Mouse (Mus musculus) spleen, postnatal 36 days (tissue): ENCODE results near the gene Siglech.
"Not testable (repeated sequence)": the region's sequence is repeated elsewhere in the genome, so short reads cannot be mapped to it uniquely, and the experiment has no call there.

Source experiments
- DNase-seq, 2 experiments: peaks; one replicate each; pipeline ENCODE4 v3.0.0; 2022; ENCODE audit warnings: low spot score in 2 of 2, mixed read lengths in 1 of 2

Siglech gene

DNA sequence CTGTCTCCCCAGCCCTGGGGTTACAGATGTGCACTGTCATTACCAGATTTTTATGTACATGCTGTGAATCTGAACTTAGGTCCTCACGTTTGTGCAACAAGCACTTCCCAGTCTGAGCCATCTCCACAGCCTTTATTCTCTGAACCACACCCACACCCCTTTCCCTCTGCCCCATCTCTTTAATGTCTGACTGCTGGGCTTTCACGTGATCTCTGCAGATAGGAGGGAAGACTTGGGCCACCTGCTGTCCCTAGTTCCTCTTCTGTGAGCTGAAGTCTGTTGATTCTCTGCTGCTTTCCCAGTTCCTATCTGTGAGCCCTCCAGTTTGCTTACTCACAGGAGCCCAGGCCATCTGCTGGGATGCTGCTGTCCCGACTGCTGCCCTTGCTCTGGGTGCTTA, at the start of gene Siglech:
Gene Siglech, plus strand, starts transcription at position 253 of the 400 bp plus-strand sequence.
- peak; percentile 18 to 31 for DNase-seq

DNA sequence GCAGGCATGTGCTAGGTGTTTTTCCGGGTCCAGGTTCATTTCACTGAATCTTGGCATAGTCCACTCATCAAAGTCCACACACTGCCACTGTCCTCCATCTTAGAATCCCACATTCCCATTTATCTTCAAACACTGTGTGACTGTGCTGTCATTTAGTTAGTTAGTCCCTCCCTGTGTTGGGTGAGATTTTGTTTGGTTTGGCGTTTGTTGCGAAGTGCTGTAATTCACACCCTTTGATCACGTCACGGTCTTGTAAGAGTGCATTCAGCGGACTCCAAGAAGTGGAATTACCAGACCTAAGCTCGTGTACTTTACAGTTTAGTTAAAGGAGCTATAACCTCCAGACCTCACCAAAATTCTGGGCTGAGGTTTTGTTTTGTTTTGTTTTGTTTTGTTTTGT, 45.3 kb upstream of the Siglech start:
- no peak for DNase-seq

- DNase-seq = no peak
Observed at GRCm38 (mm10) chr7:55728903-55729302, 39.1 kb upstream of the Siglech start.

DNA sequence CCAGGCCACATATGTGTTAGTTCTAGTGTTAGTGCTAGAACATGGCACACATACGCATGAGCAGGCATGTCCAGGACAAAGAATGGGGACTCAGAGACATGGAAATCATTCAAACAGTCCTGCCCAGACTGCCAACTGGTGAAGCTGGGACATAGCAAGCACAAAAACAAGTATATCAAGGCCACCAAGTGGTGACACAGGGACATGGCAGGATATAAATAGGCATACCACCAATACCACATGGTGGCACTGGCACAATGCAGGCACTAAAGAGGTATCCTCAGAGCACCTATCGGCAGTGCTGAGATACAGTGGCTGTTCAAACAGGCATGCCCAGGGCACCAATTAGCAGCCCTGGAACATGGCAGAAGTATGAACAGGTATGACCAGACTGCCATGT, 33.5 kb upstream of the Siglech start:
- no peak for DNase-seq

- no peak for DNase-seq
Observed at GRCm38 (mm10) chr7:55737125-55737912, 30.7 kb upstream of the Siglech start.

DNA sequence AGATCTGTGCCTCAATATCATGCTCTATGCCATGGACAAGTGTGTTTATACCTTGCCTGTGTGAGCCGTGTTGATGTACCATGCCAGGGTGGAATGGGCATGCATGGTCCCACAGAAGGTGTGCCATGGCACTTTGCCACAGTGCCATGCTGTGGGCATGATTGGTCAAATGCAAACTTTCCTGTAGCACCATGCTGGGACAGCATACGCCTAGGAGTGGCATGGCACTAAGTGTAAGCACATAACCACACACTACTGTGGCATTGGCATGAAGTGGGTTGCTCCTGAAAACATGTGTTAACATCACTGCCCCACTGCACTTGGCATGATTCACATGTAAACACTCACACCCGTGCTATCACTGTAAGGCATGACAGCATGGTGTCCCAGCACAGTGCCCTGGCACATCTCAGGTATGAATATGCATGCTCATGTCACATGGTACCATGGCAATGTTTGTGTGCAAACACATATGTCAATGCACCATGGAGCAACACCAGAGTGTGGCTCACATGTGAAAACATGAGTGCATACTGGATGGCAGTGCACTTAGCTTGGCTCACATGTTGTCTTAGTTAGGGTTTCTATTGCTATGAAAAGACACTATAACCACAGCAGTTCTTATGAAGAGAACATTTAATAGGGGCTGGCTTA, 24.2 kb upstream of the Siglech start:
- DNase-seq = no peak

- DNase-seq = no peak
Observed at GRCm38 (mm10) chr7:55744566-55745220, 23.3 kb upstream of the Siglech start.

- DNase-seq = no peak
Observed at GRCm38 (mm10) chr7:55750841-55751240, 17.1 kb upstream of the Siglech start.

DNA sequence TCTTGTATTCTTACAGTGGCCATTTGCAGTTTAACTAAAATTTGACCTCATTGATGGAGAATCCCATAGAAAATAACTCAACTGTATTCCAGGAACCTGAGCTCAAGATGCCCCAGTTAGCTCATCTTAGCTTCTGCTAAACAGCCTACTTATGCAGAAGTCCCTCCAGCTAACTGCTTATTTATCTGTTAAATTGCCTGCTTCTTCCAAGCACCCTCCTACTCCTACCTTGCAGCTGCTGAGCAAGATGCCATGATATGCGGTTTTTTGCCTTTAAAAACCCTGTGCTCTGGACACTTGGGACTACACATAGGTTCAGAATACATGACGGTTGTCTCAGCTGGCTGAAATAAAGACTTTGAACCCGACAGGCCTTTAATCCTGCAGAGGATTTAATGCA, 8.6 kb upstream of the Siglech start:
- DNase-seq = no peak

DNA sequence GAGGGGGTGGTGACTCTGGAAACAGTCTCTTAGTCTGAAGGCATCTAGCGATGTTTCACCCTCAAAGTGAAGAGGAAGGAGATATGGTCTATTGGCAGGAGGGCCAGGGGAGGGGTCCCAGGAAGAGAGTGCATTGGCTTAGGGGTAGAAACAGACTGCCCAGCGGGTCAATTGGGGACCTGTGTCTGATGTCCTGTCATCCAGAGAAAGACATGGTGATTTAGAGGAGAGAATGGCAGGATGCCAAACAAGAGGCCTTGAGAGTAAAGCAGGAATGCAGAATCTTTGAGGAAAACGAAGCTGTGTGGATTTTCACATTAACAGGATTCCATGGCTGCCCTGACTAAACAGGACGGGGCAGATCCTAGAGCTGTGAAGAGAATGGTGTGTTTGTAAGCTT, 12.0 kb downstream of the Siglech start:
- no peak for DNase-seq

DNA sequence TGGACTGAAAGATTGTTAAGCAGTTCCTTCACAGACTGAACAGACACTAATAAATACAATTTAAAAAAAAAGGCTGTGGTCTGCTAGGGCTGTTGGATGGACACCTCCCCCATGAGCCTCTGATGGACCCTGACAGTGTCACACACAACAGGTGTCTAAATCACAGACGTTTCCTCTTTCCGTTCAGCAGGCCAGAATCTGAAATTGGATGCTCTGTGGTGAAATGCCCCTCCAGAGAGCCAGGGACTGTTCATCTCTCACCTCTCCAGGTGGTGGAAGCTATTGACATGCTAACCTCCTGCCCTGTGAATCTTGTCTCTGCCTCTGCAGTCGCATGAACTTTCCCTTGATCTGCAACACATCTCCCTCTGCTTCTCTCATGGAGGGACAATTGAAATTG, 14.5 kb downstream of the Siglech start:
- peak in 1 of 2 experiments; percentile 22 for DNase-seq

DNA sequence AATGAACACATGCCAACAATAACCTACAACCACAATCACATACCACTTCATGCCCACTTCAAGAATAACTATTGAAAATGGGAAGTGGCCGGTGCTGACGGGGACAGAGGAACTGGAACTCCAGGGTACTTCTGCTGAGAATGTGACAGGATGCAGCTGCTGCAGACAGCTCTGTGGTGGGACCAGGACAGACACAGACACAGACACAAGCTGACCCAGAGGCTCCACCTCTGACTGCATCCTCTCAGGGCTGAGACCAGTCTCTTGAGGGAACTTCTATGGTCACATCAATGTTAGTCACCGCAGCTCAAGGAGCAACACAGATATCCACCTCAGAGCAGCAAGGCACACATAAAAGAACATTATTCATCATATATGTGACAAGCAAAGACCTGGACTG, 16.6 kb downstream of the Siglech start:
- peak; percentile 80 to 82 for DNase-seq

- not testable (repeated sequence) for DNase-seq
Observed at GRCm38 (mm10) chr7:55790586-55790985, 22.6 kb downstream of the Siglech start.

GRCm38 (mm10) chr7:55792280-55792679, 24.3 kb downstream of the Siglech start:
- DNase-seq = no peak

DNA sequence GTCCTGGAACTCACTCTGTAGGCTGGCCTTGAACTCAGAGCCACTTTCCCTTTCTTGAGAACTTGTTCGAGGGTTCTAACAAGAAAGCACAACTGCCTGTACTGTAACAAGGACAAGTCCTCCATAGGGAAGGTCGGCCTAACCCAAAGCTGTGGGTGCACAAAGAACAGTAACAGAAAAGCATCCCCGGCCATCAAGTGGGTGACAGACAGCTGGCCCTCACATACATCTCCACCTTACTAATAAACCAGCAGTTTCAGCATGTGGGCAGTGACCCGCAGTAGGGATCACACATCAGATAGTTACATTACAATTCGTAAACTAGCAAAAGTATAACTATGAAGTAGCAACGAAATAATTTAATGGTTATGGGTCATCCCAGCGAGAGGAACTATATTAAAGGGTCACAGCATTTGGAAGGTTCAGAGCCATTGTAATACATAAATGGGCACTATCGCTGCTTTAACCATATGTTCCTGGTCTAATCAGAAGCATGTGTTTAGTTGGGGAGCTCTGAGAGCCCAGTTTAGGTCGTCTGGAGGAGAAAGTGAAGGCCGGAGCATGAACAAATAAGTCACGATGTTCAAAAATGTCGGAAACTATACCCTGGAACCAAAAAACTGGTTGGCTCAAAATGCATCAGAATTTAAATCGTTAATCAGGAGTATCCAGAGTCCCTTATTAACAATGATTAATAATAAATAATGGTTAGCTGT, 25.4 kb downstream of the Siglech start:
- DNase-seq = no peak

- peak; percentile 96 to 97 for DNase-seq
Observed at GRCm38 (mm10) chr7:55793952-55794603, 26.1 kb downstream of the Siglech start, which contains the start of gene Tubgcp5. Tubgcp5 (plus strand) TSS chr7:55794154.

- DNase-seq = no peak
Observed at GRCm38 (mm10) chr7:55799981-55800380, 32.0 kb downstream of the Siglech start.

- DNase-seq = no peak
Observed at GRCm38 (mm10) chr7:55809967-55810366, 42.0 kb downstream of the Siglech start.

GRCm38 (mm10) chr7:55824468-55824867, 56.5 kb downstream of the Siglech start:
- DNase-seq = no peak

DNA sequence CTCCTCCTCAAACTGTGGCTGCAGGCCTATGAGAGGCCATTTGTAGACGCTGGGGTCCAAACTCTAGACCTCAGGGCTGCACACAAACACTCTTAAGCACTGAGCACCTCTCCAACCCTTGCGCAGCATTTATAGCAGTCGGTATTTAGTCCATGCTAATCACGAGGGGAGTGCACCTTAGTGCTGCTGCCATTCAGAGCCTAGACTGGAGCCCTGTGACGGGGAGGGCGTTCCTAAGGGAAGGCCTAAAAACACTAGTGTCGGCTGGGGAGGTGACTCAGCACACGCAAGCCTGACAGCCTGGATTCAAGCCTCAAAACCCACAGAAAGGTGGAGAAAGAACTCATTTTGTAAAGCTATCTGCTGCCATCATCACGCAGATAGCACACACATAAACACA, 59.6 kb downstream of the Siglech start:
- no peak for DNase-seq
